Mouse (Mus musculus) fat pad, adult 2 months (tissue): ENCODE data around the gene 1700013G24Rik.

Experiments
- DNase-seq: peaks from one replicate; pipeline ENCODE4 v3.0.0-alpha.2; 2011; ENCODE audit warnings: low read depth, low spot score; ENCODE audit errors: extremely low read depth

Gene 1700013G24Rik

DNA sequence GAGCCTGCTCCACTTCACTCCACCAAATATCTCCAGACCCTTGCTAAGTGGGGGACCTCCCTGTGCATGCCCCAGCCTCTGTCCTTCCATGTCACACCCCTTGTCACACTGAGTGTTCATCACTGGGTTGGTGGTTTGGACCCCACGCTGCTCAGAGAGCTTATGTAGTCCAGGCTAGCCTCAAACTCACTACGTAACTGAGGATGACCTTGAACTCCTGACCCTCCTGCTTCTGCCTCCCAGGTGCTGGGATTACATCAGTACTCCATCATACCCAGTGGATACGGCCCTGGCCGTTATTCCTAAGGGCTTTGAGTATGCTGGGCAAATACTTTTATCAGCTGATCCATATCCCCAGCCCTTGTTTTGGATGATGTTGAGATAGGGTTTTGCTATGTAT, 40.1 kb downstream of the 1700013G24Rik start:
- no peak for DNase-seq

DNA sequence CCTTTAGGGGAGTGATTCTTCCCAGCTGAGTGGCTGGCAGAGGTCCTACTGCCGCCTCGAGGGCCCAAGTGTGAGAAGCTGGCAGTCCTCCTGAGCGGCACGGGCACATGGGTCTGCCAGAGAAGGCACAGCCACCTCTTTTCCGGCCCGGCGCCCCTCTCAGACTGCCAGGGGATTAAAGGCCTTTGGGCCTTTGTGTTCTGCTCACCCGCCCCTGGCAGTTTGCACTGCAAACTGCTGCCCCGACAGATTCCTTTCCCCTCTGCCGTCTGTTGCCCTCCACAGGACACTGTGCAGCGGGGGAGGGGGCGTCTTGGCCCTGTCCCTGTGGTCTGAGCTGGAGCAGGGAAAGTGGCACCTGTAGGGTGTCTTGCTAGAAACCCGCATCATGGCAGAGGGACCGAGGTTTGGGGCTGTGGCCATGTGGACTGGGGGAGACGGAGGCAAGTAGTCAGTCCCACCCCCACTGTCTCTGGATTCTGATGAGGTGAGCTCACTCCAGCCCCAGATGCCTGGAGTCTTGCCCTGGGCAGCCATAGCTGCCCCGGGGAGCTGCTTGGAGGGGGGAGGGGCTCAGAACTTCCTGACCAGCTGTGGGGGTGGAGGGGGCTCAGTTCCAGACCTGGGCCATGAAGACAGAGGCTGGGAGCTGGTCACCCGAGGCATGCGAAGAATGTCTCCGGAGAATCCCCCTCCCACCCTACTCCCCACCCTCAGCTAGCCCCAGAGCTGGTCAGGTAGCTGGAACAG, 41.8 kb downstream of the 1700013G24Rik start:
- DNase-seq = no peak

DNA sequence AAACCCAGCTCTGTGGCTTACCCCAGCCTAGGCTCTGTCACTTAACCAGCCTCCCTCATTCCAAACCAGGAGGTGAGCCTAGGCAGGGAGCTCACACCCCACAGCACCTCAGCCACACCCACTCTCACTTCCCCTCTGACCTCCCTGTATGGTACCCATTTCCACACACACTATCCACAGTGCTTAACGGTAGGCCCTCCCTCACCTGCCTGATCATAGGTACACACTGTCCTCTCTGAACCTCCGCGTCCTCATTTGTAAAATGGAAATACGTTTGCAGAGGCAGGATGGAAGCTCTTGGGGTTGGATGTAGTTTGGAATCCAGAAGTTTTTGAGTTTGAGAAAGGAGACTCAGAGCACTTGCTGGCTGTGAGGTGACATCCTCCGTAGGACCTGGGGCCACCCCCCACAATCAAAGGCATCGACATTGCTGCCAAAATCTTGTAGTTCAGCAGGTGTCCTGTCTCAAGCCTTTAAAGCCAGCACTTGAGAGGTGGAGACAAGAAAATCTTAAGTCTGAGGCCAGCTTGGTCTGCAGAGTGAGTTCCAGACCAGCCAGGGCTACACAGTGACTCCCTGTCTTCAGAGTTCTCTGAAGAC, 42.5 kb downstream of the 1700013G24Rik start:
- no peak for DNase-seq

DNA sequence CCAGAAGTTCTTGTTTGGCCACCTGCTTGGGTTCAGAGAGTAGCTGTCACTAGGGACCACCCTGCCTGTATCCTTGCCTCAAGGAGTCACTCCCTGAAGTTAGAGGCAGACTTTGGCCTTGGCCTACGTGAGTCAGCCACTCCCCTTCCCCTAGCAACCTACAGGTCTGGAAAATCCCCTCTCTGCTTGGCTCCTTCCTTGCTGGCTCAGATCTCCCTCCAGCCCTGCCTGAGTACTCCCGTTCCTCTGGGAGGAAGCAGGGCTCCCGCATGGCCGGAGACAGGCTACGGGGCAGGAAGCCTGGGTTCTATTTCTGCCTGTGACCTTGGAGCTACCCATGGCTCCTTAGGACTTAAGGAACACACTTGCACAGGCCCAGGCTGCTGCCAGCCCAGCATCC, 44.3 kb downstream of the 1700013G24Rik start:
- no peak for DNase-seq

DNA sequence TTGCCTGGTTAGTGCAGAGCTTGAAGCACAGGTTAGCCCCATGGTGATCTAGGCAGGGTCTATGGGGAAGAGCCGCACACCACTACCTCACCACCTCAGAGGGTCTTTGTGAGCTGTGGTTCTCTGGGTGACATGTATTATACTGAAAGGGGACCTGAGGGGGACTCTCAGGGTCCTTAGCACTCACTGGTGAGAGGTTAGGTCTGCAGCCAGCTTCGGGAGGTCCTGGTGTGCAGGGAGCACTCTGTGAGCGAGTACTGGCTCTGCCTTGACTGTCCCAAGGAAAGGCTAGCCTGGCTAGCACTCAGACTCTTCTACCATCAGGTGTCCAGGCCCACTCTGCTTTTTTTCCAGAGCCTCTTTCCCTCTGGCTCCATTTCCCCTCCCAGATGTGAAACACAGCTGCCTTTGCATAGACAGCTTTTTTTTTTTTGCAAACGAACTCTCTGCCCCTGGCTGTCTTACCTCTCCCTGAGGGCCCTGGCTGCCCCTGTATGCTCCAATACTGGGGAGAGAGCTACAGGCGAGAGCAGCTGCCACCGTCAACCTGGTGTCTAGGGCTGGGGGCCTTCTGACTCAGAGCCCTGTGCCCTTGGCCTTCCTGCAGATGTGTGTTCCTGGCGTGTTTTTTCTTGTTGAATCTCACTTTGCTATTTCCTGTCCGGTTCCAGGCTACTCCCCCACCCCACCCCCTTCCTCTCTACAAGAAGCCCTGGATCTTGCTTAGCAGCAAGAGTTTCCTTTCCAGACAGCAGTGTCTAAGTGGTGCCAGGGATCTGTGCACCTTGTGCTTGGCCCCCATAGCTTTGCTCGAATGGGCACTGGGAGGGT, 45.0 kb downstream of the 1700013G24Rik start:
- no peak for DNase-seq

DNA sequence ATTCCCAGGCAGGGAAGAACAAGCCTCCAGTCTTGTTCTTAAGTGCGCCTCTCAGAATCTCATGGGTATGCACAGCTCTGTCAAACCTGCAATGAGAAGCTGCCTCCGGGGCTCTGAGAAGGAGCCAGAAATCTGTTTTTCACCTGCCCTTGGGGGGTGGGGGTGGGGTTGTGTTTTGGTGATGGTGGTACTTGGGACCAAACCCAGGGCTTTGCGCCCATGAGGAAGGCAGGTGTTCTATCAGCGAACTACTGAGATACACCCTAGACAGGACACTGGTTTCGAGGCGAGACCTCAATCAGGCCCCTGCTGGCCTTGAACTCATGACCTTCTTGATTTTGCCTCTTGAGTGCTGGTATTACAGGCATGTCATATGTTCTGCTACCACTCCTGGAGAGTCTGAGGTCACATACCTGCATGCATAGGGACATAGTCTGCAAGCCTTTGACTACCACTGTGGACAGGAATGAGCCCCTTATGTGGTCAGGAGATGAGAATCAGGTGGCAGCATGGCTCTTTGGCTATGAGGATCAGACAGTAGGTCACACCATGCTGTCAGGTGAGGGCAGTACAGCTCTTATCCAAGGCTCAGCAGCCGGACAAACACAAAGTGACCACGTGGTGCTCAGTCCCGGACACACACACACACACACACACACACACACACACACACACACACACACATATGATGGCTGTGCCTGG, 45.9 kb downstream of the 1700013G24Rik start:
- DNase-seq = no peak

DNA sequence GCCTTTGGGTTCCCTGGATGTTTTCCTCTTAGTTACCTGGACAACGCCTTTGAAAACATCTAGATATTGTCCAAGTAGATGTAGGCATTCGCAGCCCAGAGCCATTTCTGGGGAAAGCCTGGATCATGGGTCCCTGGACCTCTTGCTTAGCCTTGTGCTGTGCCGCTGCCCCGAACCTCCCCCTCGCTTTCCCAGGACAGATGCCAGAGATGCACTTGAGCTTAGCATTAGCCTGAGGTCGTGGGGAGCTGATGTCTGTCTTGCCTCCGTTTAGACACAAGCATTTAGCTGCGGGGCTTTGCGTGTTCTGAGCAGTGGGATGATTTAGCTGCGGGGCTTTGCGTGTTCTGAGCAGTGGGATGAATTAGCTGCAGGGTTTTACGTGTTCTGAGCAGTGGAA, 47.1 kb downstream of the 1700013G24Rik start:
- no peak for DNase-seq

DNA sequence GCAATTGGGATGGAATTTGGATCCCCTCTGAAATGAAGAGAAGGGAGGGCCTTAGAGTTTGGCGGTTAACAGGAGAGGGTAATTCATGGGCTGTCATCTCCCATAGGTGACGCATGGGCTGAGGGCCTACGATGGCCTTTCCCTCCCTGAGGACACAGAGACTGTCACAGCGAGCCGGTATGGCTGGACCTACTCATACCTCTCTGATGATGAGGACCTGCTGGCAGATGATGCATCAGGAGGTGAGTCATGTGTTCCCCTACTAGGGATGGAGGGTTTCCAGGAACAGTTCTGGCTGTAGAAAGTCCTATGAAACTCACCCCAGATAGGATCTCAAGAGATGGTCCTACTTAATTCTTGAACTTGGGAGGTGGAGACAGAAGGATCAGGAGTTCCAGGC, 47.9 kb downstream of the 1700013G24Rik start:
- no peak for DNase-seq

DNA sequence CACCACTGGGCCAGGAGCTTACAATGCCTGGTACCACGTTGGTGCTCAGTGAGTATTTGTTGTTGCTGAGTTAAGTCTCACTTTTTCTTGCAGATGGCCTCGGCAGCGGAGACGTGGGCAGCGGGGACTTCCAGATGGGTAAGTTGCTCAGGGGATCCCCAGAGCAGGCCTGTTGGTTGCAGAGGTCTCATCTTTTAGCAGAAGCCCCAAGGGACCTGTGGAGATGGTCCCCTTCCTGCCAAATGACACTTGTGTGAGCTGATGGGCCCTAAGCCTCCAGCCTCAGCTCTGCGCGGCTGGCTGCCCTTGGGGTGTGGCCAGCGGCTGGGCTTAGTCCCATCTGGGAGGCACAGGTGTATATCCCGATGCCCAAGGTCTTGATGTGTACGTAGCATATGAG, 49.1 kb downstream of the 1700013G24Rik start:
- no peak for DNase-seq

DNA sequence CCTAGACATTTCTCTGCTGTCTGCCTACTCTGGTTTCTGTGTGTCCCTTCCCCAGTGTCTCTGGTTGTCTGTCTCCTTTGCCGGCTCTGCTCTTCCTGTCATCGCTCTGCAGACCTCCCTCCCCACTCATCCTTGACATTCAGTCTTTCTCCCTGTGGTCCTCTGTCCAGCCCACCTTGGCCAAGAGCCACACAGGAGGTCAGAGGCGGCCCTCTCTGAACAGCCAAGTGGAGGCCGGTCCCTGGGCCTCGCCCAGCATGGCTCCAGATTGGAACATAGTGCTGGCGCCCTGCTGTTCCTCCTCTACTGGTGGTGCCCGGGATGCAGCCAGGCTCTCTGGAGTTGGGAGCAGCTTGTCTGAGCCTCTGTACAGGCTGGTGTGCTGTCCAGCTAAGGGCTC, 49.7 kb downstream of the 1700013G24Rik start:
- no peak for DNase-seq

DNA sequence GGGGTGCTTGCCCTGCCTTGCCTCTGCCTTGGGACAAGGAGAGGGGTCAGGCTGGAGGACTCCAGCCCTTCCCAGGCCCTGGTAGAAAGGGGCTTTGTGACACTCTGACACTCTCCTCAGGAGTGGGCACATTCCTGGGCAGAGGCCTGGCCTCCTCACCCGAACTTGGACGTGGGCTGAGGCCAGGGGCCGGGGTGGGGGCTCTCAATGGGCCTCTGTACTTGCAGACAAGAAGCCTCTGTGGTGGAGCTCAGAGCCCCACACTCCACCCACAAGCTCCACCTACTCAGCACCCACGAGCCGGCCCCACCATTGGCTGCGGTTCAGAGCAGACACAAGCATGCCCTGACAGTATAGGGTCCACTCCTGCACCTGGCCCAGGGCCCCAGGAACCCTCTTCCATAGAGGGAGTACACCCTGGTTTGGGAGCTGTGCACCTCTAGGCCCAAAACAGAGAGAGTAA, 50.5 kb downstream of the 1700013G24Rik start:
- no peak for DNase-seq
